18 mouse cellular contexts compared by ENCODE assay signal in the genomic region with DNA sequence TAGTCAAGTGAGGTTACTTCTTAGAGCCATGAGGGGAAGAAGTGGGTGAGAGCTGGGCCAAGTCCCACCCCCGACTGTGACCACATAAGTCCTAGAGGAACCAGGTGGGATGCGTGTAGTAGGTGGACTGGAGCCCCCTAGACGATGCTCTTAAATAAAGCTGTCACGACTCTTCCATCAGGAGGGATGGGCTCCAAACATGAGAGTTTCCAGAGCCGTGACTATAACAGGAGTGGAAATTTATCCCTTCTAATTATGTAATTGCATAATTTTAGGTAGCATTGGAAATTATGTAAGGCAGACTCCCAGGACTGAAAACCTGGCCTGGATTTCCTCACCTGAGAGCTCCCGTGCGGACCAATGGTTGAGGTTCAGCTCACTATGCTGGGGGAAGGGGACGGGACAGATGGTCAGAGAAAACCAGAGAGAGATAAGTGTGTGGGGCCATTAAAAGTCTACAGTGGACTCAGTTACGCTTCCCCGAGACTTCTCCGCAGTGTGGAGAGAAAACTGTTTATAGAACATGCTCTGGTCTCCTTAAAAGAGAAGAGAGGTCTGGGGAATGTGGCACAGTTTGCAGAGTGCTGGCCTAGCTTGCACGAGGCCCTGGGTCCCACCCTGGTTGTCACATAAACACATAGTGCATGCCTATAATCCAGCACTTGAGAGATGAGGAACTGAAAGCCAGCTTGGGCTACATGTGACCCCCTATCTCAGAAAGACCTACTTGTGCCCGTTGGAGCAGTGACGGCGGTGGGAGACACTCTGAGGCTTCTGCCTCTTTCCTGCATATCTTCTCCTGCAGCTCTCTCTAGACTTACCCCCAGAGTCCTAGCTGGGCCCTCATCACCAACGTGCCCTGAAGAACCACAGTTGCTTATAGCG.
A peak's percentile ranks its signal among the peaks of the same experiment; 100 is the strongest.
DNase-seq lines count a peak whose midpoint lies in the region; ATAC-seq lines count a peak whose summit lies in the region.
"Had no signal": no experiment of that assay in that cellular context is flagged by ENCODE, and none has a peak within 500 bp of the region (broad histone marks: within the 10 kb centered on the region; RNA-seq: fewer than 3 reads in every experiment).

No protein-coding gene starts in this region.

- DNase-seq in frontal cortex, postnatal 10 days (ENCODE audit: low spot score in 2 of 2), result no peak
- peak; percentile 48 for DNase-seq in right cerebral cortex, adult 18-20 months
- no peak for DNase-seq in right cerebral cortex, postnatal 10 days (ENCODE audit: low spot score in 2 of 2)
- no peak for DNase-seq in gastrocnemius, postnatal 4 days (ENCODE audit: low spot score in 2 of 2)
- no peak for DNase-seq in gastrocnemius, postnatal 10 days
- DNase-seq: cerebellum, adult 9-11 months; gastrocnemius, postnatal 14 days; heart, postnatal 4 days; kidney, adult 2 months; kidney, postnatal 14 days; layer of hippocampus, postnatal 36 days; lung, adult 2 months; lung, postnatal 4 days; thymus, postnatal 36 days had no signal

- peak; percentile 58 for ATAC-seq in frontal cortex, adult (ENCODE audit: low TSS enrichment)
- ATAC-seq in granulocyte monocyte progenitor cell, adult 5-6 weeks (replicated peaks; ENCODE audit: poor library complexity, severe bottlenecking), result peak; percentile 82
- ATAC-seq: forebrain, embryonic 14.5 days; liver, embryonic 12.5 days had no signal
